Mouse (Mus musculus) hematopoietic stem cell, adult 5-6 weeks (primary cell): Measurements from ENCODE around the gene Kif3b. TPM values are rescaled to one million over a fixed set of nuclear protein-coding genes. Genes with fewer than 3 reads are reported as not detected.
A peak's percentile ranks its signal among the peaks of the same experiment; 100 is the strongest.

Experiments used
- ATAC-seq, 2 experiments: fragments of 125-278 bp in 1 of 2; replicated peaks in 1 of 2; 2 replicates each; pipeline ENCODE4 v1.8.0; 2016 to 2017; ENCODE audit warnings: inconsistent platforms in 2 of 2, mild to moderate bottlenecking in 2 of 2, moderate number of reproducible peaks in 2 of 2, low read depth in 1 of 2, moderate TSS enrichment in 1 of 2; ENCODE audit not compliant: low FRiP score in 2 of 2, poor library complexity in 2 of 2, severe bottlenecking in 2 of 2, insufficient read depth in 1 of 2, low TSS enrichment in 1 of 2
- total RNA-seq: library from RNA; stranded (forward); fragments of 172-1452, 232-1000 nt; gene quantifications from 2 replicates; pipeline ENCODE4 v1.2.3, GENCODE M21; 2017

Kif3b gene
- total RNA-seq, 1 experiment from 2014 or later = 13.2 TPM

DNA sequence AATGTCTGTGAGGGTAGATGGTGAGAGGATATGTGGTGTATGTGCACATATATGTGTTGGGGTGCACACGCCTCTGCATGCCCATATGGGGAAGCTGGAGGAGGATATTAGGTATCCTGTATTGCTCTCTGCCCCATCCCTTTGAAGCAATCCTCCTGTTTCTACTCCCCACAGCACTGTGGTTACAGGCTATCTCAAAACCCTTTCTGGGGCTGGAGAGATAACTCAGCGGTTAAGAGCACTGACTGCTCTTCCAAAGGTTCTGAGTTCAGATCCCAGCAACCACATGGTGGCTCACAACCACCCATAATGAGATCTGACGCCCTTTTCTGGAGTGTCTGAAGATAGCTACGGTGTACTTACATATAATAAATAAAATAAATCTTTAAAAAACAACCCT is 4.7 kb upstream of the Kif3b start:
- ATAC-seq = no peak

DNA sequence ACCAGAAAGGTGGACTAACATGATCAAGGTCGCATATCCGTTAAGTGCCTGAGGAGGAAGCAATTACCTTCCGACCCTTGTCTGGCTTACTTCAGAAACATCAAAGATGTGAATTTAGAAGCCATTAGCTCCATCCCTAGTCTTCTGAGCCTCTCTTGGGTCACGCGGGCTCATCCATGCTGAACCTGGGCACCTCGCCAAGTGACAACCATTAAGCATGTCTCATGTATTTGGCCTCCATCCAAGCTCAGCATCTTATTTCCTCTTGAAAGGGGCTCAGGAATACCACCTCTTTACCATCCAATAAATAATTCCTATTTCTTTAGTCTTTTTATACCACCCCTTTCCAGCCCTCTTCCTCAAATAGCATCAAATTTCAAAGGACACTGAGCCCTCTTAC is 3.4 kb upstream of the Kif3b start:
- no peak for ATAC-seq

DNA sequence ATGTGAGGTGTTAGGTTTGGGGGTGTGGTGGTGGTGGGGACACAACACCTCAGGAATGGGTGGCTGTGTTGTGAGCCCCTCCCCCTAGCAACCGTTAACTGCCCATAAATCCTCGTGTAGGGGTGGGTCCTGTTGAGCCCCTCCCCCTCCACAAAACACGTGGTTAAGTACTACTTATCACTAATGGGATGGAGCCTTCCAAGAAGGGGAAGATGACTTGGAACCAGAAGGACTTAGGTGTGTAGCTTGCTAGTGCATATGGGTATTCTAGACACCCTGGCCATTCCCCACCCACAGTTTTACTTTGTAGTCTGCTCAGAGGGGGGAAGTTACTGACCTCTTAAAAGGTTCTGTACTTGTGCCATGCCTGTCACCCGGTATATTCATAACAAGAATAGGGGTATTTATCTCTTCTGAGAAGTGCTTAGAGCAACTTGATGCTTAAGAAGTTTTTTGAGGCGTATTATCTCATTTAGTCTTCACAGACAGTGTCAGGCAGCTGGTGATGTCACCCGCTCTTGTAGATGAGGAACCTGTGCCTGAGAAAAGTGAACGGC is 1.2 kb downstream of the Kif3b start:
- ATAC-seq = peak in 1 of 2 experiments; percentile 50; a peak in 2 of 4 replicates

DNA sequence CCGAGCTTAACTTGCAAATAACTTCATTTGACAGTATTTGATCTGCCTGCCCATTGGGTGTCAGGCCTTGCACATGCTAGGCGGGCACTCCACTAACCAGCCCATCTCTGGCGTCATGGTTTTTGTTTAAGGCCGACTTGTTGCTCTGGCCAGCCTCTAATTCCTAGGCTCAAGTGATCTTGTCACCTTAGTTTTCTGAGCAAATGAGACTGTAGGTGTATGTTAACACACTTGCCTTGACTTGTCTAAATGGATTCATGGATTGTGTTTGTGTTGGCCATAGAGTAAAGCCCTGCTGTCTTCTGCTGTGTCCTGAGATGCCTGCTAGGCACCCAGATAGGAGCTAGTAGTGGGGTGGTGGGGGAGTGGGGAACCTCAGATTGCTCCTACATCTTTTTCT is 4.0 kb downstream of the Kif3b start:
- no peak for ATAC-seq

DNA sequence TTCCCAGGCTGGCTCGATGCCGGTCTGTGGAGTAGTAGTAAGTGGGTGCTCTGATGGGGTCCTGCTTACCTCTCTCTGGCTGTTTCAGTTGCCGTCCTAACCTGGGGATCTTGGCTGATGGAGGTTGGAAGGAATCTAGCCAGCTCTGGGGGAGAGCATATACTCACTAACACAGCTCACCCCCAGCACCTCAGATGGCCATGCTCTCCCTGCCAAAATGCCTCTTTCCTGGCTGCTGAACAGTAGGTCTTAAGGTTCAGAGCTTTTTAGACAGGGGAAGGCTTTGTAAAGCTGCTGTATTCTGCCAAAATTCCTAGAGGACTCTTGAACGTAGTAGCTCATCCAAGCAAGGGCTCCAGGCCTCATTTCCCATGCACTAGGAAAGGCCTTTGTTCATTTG is 6.6 kb downstream of the Kif3b start:
- ATAC-seq = no peak

DNA sequence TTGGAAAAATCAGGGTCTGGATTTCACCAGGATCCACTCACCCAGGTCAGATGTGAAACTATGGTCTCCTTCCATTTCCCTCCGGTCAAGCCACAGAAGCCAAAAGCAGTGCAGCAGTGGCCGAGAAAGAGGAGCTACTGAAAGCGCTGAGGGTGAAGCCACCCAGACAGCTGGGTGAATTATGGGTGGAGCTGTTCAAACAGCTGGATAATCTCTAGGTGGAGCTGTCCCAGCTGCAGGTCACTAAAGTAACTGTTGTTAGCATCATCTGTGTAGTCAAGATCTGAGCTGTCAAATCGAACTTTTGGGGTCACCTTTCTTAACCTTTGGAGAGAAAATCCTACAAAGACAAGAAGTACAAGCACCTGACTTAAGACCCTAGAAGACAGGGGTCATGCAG is 7.2 kb downstream of the Kif3b start:
- no peak for ATAC-seq

DNA sequence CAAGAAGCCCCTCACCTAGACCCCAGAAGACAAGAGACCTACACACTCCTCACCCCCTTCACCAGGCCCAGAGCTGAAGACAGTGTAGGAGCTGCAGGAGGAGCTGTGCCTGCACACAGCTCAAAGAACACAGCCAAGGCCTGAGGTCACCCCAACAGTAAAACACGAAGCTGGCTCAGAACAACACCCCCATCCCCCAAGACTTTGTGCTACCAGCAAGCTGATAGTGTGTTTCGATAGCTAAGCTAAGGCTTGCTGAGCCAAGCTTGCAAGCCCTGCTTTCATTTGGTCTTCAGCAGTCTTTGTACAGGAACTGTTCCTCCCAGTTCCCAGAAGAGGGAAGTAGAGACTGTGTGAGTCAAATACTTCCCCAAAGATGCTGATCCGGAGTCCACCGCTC is 7.7 kb downstream of the Kif3b start:
- ATAC-seq = peak; percentile 71 to 87

DNA sequence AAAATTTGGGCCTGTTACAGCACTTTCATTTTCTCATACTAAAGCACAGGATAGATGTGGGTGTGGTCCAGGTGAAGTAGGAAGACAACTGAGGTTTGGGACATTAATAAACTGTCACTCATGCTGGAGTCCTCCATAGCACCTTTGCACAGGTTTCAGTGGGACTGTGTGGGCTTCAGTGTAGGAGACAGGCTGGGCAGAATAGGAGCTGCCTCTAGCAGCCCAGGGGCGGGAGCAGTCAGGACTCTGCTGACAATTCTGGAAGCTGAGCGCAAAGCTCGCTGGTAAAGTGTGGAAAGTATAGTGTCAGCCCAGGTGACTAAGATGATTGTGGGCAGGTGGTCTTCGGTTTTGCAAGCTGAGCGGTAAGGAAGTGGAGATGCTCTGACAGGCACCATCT is 9.9 kb downstream of the Kif3b start:
- no peak for ATAC-seq

DNA sequence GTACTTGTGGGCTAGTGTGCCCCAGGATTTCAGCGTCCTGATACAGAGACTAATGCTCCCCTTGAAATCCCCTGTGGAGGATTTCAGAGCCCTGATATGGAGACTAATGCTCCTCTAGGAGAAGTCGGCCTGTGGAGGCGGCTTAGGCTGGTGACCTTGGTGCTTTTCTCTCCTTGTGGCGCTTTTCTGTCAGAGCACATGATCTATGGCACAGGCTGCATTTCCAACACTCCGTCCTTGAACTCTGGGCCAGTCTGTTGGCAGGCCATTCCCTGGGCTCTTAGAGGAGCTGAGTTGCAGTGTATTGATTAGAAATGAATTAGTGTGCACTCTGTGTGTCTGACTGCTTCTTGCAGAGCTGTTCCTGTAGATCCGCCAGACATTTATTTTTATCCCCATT is 14.0 kb downstream of the Kif3b start:
- ATAC-seq = no peak

DNA sequence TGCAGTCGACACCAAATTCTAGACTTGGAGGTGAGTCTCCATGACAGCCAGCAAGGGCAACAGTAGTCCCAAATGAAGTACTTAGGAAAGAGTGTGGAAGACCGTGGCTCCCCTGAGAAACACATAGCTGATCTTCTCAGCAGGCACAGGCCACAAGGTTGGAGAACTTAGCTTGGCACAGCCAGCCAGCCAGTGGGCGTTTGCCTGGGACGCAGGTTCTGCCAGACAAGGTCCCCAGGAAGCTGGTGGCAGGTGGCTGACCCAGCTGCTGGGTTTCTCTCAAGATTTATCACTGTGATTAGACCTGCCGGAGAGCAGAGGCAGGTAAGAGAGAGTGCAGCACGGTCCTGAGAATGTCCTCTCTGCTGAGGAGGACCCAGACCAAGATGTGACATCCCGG is 17.4 kb downstream of the Kif3b start:
- ATAC-seq = no peak

DNA sequence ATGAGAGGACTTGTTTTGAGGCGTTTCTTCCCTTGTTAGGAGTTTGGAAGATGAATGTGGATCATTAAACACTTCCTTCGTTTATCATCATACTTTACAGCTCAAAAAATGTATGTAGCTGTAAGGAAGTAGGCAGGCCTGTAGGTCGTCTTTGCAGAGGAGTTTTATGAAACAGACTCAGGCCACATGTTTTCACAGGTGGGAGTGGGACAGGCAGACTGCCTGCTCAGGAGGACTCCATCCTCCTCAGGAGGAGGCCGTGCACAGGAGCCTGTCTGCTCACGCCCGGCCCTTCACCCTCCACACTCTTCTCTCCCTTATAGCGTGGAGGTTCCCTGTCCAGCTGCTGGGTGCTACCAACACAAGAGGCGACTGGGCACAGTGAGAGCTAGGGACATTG is 17.9 kb downstream of the Kif3b start:
- no peak for ATAC-seq

DNA sequence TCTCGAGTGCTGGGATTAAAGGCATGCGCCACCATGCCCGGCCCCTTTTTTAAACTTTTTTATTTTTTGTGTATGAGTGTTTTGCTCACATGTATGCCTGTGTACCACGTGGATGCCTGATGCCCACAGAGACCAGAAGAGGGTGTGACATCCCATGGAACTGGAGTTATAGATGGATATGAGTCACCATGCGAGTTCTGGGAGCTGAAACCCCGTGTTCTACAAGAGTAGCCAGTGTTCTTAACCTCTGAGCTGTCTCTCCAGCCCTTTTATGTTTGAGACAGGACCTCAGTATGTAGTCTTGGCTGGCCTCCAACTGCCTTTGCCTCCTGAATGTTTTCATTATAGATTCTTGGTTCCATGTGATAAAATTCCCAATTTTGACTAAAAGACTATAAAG is 19.0 kb downstream of the Kif3b start:
- ATAC-seq = no peak

DNA sequence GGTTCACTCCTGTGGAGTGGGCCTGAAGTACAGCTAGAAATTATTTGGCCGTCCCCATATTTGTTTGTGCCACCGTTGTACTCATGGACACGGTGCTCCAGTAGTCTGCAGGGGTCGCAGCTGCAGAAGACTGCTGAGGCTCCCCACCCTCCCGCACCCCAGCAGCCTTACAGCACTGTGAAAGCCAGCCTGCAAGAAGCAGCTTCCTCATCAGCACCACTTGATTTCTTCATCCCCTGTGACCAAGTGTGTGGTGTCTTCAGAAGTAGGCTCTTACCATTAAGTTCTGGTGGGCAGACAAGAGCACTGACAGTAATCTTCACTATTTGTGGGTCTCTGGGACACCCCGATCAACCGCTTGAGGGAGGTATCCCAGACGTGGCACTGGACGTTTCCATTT is 21.7 kb downstream of the Kif3b start:
- ATAC-seq = no peak; a peak in 1 of 4 replicates

DNA sequence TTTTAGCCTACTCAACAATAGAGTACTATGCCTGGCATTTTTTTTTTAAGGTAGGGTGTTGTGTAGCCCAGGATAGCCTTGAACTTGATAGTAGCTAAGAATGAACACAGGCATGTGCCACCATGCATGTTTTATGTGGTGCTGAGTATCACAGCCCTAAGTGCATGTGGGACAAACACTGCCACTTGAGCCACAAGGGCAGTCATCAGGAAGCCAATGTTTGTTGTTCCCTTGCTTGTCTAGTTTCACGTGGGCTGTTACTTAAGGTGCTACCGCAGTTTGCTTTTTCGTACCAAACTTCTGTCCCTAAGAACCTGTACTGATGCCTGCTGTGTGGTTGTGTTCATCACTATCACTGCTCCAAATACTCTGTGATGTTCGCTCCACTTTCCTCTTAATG is 27.2 kb downstream of the Kif3b start:
- no peak for ATAC-seq

DNA sequence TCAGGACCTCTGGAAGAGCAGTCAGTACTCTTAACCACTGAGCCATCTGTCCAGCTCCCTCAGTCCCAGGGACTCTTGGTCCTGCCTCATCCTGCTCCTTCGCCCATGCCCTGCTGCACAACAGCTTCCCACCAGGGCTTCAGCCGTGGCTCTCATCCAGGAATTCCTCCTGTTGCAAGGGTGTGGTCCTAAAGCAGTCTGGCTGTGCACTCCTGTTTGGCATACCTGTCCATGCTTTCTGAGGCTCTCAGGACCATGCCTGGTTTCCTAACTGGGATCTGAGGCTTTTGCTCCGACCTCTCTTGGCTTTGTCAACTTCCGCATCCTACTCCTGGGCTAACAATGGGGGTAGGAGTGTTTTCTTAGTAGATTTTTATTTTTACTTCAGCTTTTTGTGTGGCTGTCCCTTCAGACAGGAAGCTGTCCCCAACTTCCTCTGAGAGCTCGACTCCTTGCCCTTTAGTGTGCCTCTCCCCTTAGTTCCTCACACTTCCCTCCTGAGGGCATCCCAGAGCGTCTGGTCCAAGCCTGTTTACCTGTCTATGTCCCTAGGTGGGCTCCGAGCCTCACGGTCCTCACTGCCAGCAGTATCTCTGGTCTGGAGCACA is 27.9 kb downstream of the Kif3b start:
- ATAC-seq = peak; percentile 59 to 80

DNA sequence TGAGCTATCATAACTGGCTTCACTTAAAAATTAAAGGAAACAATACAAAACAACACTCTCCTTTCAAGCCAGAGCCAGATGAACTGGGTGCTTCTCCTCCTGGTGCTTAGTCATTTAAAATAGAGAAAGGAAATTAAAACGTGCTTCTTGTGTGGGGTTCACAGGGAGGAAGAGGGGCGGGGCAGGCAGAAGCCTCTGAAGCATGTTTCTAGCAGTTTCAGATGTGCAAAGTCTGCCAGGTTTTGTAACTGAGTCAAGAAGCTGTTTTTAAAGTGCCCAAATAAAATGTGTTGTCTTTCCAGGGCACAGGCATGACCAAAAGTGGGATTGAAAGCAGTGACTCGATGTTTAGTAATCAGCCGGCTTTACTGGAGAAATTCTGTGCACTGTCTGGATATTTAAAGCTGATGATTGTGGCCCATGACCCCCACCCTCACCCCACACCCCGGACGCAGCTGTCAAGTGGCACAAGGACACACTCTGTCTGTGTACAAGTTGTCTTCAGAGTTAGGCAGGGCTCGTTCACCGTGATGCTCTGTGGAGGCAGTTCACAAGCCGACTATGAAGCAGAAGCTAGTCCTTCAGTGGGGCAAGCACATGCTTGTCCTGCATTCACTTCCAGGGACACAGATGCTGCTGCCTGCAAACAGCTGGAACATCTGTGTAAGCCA is 34.6 kb downstream of the Kif3b start:
- ATAC-seq = no peak

DNA sequence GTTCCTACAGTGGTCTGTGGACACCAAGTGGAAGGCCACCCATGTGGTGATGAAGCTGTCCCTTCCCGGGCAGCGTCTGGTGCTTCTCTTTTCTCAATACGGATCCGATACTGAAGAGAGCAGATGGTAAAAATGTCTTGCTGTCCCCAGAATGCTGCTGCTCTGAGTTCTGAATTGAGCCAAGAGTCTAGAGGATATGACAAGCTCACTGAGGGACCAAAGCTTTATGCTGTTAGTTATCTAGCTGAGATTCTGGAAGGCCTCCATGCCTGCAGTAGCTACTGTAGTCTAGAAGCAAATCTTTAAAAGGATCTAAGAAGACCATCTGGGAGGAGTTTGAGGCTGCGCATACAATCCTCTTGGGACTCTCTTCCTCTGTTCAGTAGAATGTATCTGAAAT is 41.1 kb downstream of the Kif3b start:
- ATAC-seq = no peak

DNA sequence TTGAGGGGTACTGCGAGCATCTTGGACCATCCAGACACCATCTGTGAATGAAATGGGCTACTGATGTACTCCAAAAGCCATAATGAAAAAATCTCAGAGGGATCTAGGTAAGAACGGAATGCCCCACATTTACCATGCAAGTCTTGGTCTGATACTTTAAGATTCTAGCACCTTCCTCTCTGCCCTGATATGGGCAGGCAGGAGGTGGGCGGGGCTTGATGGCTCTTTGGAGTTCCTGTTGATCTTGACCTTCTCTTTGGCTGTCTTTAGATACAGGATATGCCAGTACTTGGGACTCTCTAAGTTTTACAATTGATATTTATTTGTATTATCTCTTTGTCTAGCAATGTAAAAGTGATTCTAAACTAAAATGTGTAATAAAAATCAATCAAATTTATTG is 41.8 kb downstream of the Kif3b start:
- no peak for ATAC-seq

DNA sequence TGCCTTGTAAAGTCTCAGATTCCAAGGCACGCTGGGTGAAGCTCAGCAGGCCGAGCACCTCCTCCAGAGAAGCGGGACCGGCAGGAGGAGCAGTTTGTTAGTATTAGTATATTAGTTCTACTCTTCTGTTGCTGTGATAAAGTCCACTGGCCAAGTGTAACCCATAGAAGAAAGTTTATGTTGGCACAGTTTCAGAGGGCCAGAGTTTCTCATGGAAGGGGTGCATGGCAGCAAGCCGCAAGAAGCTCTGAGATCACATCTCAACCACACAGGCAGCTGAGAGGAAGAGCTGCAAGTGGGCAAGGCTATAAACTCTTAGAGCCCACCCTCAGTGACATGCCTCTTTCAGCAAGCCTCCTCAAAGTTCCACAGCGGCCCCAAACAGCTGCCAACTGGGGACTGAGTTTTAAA is 42.6 kb downstream of the Kif3b start:
- no peak for ATAC-seq
